Mouse (Mus musculus): ENCODE data around the gene Il3. TPM values are rescaled to one million over a fixed set of nuclear protein-coding genes. Genes with fewer than 3 reads are reported as not detected.

Il3 gene
- polyA plus RNA-seq, 1 experiment from 2014 or later = not detected

GRCm38 (mm10) chr11:54223637-54224474 lies 43.2 kb downstream of the Il3 start:
- H3K27me3 ChIP-seq (replicated peaks; ENCODE audit: insufficient read depth, low read length) = no peaks in the 10 kb centered on the region
- H3K4me2 ChIP-seq (replicated peaks; ENCODE audit: low read depth, low read length) = no peak overlapping the region
- 65% methylated on average over 9 of the region's 9 CpGs for WGBS
- no peak for DNase-seq (ENCODE audit: low spot score)
- no peaks in the 10 kb centered on the region for H3K4me1 ChIP-seq (ENCODE audit: insufficient read depth, low read depth, low read length)
- TF ChIP-seq EP300 (IDR thresholded peaks at IDR 0.05) (no peak), CTCF (IDR thresholded peaks at IDR 0.05) (no peak)
- no peaks in the 10 kb centered on the region for H3K9me3 ChIP-seq (ENCODE audit: low read length)
- no peak overlapping the region for H3K27ac ChIP-seq (ENCODE audit: low read length)
- H3K36me3 ChIP-seq (ENCODE audit: insufficient read depth, low read length) = no peaks in the 10 kb centered on the region
- H3K9ac ChIP-seq (replicated peaks; ENCODE audit: low read depth) = no peak overlapping the region
- ATAC-seq = no peak
- H3K4me3 ChIP-seq (ENCODE audit: low read depth, low read length) = no peak overlapping the region

GRCm38 (mm10) chr11:54219903-54220740 lies 47.0 kb downstream of the Il3 start:
- Histone ChIP-seq H3K36me3 (ENCODE audit: insufficient read depth, low read length) (no peaks in the 10 kb centered on the region), H3K4me3 (ENCODE audit: low read depth, low read length) (no peak overlapping the region), H3K27me3 (replicated peaks; ENCODE audit: insufficient read depth, low read length) (no peaks in the 10 kb centered on the region), H3K9ac (replicated peaks; ENCODE audit: low read depth) (no peak overlapping the region), H3K27ac (ENCODE audit: low read length) (no peak overlapping the region), H3K4me1 (ENCODE audit: insufficient read depth, low read depth, low read length) (no peaks in the 10 kb centered on the region), H3K9me3 (ENCODE audit: low read length) (no peaks in the 10 kb centered on the region), H3K4me2 (replicated peaks; ENCODE audit: low read depth, low read length) (no peak overlapping the region)
- WGBS = 27% methylated on average over 6 of the region's 6 CpGs
- no peak for TF ChIP-seq CTCF (IDR thresholded peaks at IDR 0.05)
- ATAC-seq (0 out of 2 replicates have a peak, but pooled peaks have one; percentile 17), DNase-seq (ENCODE audit: low spot score) (no peak)

GRCm38 (mm10) chr11:54219191-54219590 lies 47.9 kb downstream of the Il3 start:
- TF ChIP-seq EP300 (IDR thresholded peaks at IDR 0.05) = no peak
- no peak for TF ChIP-seq CTCF (IDR thresholded peaks at IDR 0.05)
- H3K27ac ChIP-seq (ENCODE audit: low read length) = no peak overlapping the region
- H3K27me3 ChIP-seq (replicated peaks; ENCODE audit: insufficient read depth, low read length) = no peaks in the 10 kb centered on the region
- ATAC-seq (no peak), DNase-seq (ENCODE audit: low spot score) (no peak)
- no peaks in the 10 kb centered on the region for H3K36me3 ChIP-seq (ENCODE audit: insufficient read depth, low read length)
- H3K9me3 ChIP-seq (ENCODE audit: low read length) = no peaks in the 10 kb centered on the region
- no peak overlapping the region for H3K4me3 ChIP-seq (ENCODE audit: low read depth, low read length)
- H3K4me2 ChIP-seq (replicated peaks; ENCODE audit: low read depth, low read length) = no peak overlapping the region
- WGBS = 73% methylated on average over 1 of the region's 1 CpGs
- no peaks in the 10 kb centered on the region for H3K4me1 ChIP-seq (ENCODE audit: insufficient read depth, low read depth, low read length)
- H3K9ac ChIP-seq (replicated peaks; ENCODE audit: low read depth) = no peak overlapping the region

- no peak overlapping the region for H3K27ac ChIP-seq (ENCODE audit: low read length)
- H3K36me3 ChIP-seq (ENCODE audit: insufficient read depth, low read length) = no peaks in the 10 kb centered on the region
- no peaks in the 10 kb centered on the region for H3K4me1 ChIP-seq (ENCODE audit: insufficient read depth, low read depth, low read length)
- no peaks in the 10 kb centered on the region for H3K9me3 ChIP-seq (ENCODE audit: low read length)
- H3K4me2 ChIP-seq (replicated peaks; ENCODE audit: low read depth, low read length) = no peak overlapping the region
- H3K4me3 ChIP-seq (ENCODE audit: low read depth, low read length) = no peak overlapping the region
- ATAC-seq (no peak), DNase-seq (ENCODE audit: low spot score) (no peak)
- TF ChIP-seq CTCF (IDR thresholded peaks at IDR 0.05) (no peak), EP300 (IDR thresholded peaks at IDR 0.05) (no peak)
- WGBS = 59% methylated on average over 7 of the region's 7 CpGs
- no peak overlapping the region for H3K9ac ChIP-seq (replicated peaks; ENCODE audit: low read depth)
- no peaks in the 10 kb centered on the region for H3K27me3 ChIP-seq (replicated peaks; ENCODE audit: insufficient read depth, low read length)
These were observed 49.7 kb downstream of the Il3 start for GRCm38 (mm10) chr11:54217384-54217783.

- WGBS = 71% methylated on average over 6 of the region's 6 CpGs
- Histone ChIP-seq H3K9me3 (ENCODE audit: low read length) (no peaks in the 10 kb centered on the region), H3K27me3 (replicated peaks; ENCODE audit: insufficient read depth, low read length) (no peaks in the 10 kb centered on the region), H3K36me3 (ENCODE audit: insufficient read depth, low read length) (no peaks in the 10 kb centered on the region), H3K4me1 (ENCODE audit: insufficient read depth, low read depth, low read length) (no peaks in the 10 kb centered on the region), H3K4me2 (replicated peaks; ENCODE audit: low read depth, low read length) (no peak overlapping the region), H3K4me3 (ENCODE audit: low read depth, low read length) (no peak overlapping the region), H3K27ac (ENCODE audit: low read length) (no peak overlapping the region), H3K9ac (replicated peaks; ENCODE audit: low read depth) (no peak overlapping the region)
- DNase-seq (ENCODE audit: low spot score) (no peak), ATAC-seq (no peak)
- no peak for TF ChIP-seq EP300 (IDR thresholded peaks at IDR 0.05)
- no peak for TF ChIP-seq CTCF (IDR thresholded peaks at IDR 0.05)
These were observed 51.0 kb downstream of the Il3 start for GRCm38 (mm10) chr11:54216091-54216490.

Other genes starting within 250 kb of the Il3 start
- gene Slc22a4, start 239.2 kb downstream of the Il3 start, polyA plus RNA-seq (2015; fragmentation: Nextera tagmentation; extraction: Ambion mirVana) = 0.70 and 1.1 TPM in 2 replicates
- gene Pdlim4, start 198.3 kb downstream of the Il3 start, polyA plus RNA-seq (2015; fragmentation: Nextera tagmentation; extraction: Ambion mirVana) = 7.3 and 8.6 TPM in 2 replicates
- gene P4ha2, start 167.2 kb downstream of the Il3 start, polyA plus RNA-seq (2015; fragmentation: Nextera tagmentation; extraction: Ambion mirVana) = 21.4 and 26.5 TPM in 2 replicates
- 14.7 and 16.9 TPM in 2 replicates for gene Csf2, start 17.6 kb downstream of the Il3 start, polyA plus RNA-seq (2015; fragmentation: Nextera tagmentation; extraction: Ambion mirVana)
- gene Acsl6, start 36.5 kb upstream of the Il3 start, polyA plus RNA-seq (2015; fragmentation: Nextera tagmentation; extraction: Ambion mirVana) = 0.12 and 0.14 TPM in 2 replicates
- not detected in 2 replicates for gene Meikin, start 103.4 kb upstream of the Il3 start, polyA plus RNA-seq (2015; fragmentation: Nextera tagmentation; extraction: Ambion mirVana)
- 8.2 and 9.2 TPM in 2 replicates for gene Fnip1, start 170.9 kb upstream of the Il3 start, polyA plus RNA-seq (2015; fragmentation: Nextera tagmentation; extraction: Ambion mirVana)